In the genomic region with DNA sequence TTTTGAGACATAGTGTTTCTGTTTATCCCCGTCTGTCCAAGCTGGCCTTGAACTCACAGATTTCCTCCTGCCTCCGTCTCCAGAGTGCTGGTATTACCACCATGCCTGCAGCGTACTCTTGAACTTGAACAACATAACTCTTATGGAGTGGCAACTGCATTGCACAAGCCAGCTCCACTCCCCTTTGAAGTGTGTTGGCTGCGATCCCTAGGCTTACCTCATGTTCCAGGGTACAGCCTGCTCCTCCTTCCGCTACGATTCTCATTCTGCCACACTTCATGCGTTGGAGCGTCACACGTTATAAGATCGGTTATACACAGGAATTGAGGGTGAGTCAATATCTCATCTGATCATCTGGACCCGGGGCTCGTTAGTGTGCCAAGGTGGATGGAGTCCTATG, we compare ENCODE assay signal across 26 mouse cellular contexts. TPM values are rescaled to one million over a fixed set of nuclear protein-coding genes. Genes with fewer than 3 reads are reported as not detected.
DNase-seq lines count a peak whose midpoint lies in the region; ATAC-seq lines count a peak whose summit lies in the region.
"Had no signal": no experiment of that assay in that cellular context is flagged by ENCODE, and none has a peak within 500 bp of the region (broad histone marks: within the 10 kb centered on the region; RNA-seq: fewer than 3 reads in every experiment).

No protein-coding gene starts in this region.

- no peak overlapping the region for H3K27ac ChIP-seq in intestine, embryonic 16.5 days (ENCODE audit: low read length)
- H3K27ac ChIP-seq: embryonic facial prominence, embryonic 15.5 days; forebrain, embryonic 10.5 days; forebrain, embryonic 15.5 days; heart, embryonic 10.5 days; hindbrain, embryonic 12.5 days had no signal

- H3K4me2 ChIP-seq in intestine, embryonic 16.5 days (ENCODE audit: low read depth, low read length) = no peak overlapping the region
- H3K4me2 ChIP-seq: embryonic facial prominence, embryonic 15.5 days; forebrain, embryonic 15.5 days; hindbrain, embryonic 12.5 days had no signal

- no peaks in the 10 kb centered on the region for H3K9me3 ChIP-seq in intestine, embryonic 16.5 days (ENCODE audit: control insufficient read depth, low read length)
- H3K9me3 ChIP-seq: embryonic facial prominence, embryonic 15.5 days; forebrain, embryonic 10.5 days; forebrain, embryonic 15.5 days; heart, embryonic 10.5 days; hindbrain, embryonic 12.5 days had no signal

- DNase-seq in cerebellum, postnatal 10 days = peak; percentile 22 to 23
- DNase-seq in cerebellum, postnatal 25 days = no peak
- DNase-seq in ovary, postnatal 14 days (ENCODE audit: low spot score) = peak; percentile 3
- DNase-seq in ovary, postnatal 10 days (ENCODE audit: low spot score) = no peak
- DNase-seq in adrenal gland, postnatal 36 days = peak; percentile 36 to 40
- no peak for DNase-seq in kidney, adult 11 months
- DNase-seq: cerebellum, adult 18-20 months; cerebellum, adult 9-11 months; embryo, embryonic 11 days; gastrocnemius, postnatal 10 days; heart, adult 18-20 months; heart, postnatal 10 days; heart, postnatal 4 days; kidney, adult 18-20 months had no signal

- no peaks in the 10 kb centered on the region for H3K4me1 ChIP-seq in intestine, embryonic 16.5 days (ENCODE audit: control insufficient read depth, insufficient read depth, low read length)
- H3K4me1 ChIP-seq: embryonic facial prominence, embryonic 15.5 days; forebrain, embryonic 10.5 days; forebrain, embryonic 15.5 days; heart, embryonic 10.5 days; hindbrain, embryonic 12.5 days had no signal

- no peak overlapping the region for H3K9ac ChIP-seq in intestine, embryonic 16.5 days (ENCODE audit: low read depth, low read length)
- H3K9ac ChIP-seq: embryonic facial prominence, embryonic 15.5 days; forebrain, embryonic 15.5 days; hindbrain, embryonic 12.5 days had no signal

- no peak overlapping the region for H3K4me3 ChIP-seq in intestine, embryonic 16.5 days (ENCODE audit: low read length)
- H3K4me3 ChIP-seq: embryonic facial prominence, embryonic 15.5 days; erythroblast, embryonic 14.5 days; forebrain, embryonic 10.5 days; forebrain, embryonic 15.5 days; heart, embryonic 10.5 days; hindbrain, embryonic 12.5 days had no signal

- no peak for ATAC-seq in intestine, embryonic 16.5 days
- ATAC-seq: forebrain, embryonic 15.5 days; hindbrain, embryonic 16.5 days; inflammation-experienced regulatory T-cells, adult 6 months had no signal

- no peaks in the 10 kb centered on the region for H3K27me3 ChIP-seq in intestine, embryonic 16.5 days (replicated peaks; ENCODE audit: control insufficient read depth, insufficient read depth, low read length)
- H3K27me3 ChIP-seq: embryonic facial prominence, embryonic 15.5 days; forebrain, embryonic 15.5 days; hindbrain, embryonic 12.5 days had no signal

- H3K36me3 ChIP-seq in intestine, embryonic 16.5 days (ENCODE audit: control insufficient read depth, insufficient read depth, low read length) = no peaks in the 10 kb centered on the region
- H3K36me3 ChIP-seq: embryonic facial prominence, embryonic 15.5 days; forebrain, embryonic 10.5 days; forebrain, embryonic 15.5 days; heart, embryonic 10.5 days; hindbrain, embryonic 12.5 days had no signal

- 89% methylated on average over 12 of the region's 12 CpGs for WGBS in intestine, embryonic 16.5 days

RNA-seq across cellular contexts. Expression of gene Slc17a6, which starts 18.1 kb away (rescaled TPM):
- total RNA-seq in adrenal gland, postnatal 36 days (2021) = under 1 TPM; 0.36 to 0.72 TPM
- 0.12 and 0.27 TPM in 2 replicates for polyA plus RNA-seq in intestine, embryonic 16.5 days (2015; fragmentation: Nextera tagmentation; extraction: Ambion mirVana)
- total RNA-seq: common myeloid progenitor, adult 5-6 weeks; gastrocnemius, postnatal 4 days; heart, adult 18-20 months; heart, postnatal 10 days; heart, postnatal 4 days had no signal
- polyA plus RNA-seq: erythroblast, embryonic 14.5 days; heart, embryonic 10.5 days; heart, embryonic 14.5 days; inflammation-experienced regulatory T-cells, adult 6 months had no signal

Comparison
In these comparisons a context has a peak if more than half of its experiments do, and no peak if none do; other contexts are left out.
1. DNase-seq: peak in cerebellum, postnatal 10 days (2 of 2), ovary, postnatal 14 days (single experiment) and adrenal gland, postnatal 36 days (2 of 2); none in cerebellum, postnatal 25 days (0 of 2), ovary, postnatal 10 days (single experiment) and kidney, adult 11 months (single experiment).